Mouse (Mus musculus) intestine, embryonic 14.5 days (tissue): ENCODE results near the gene Prss33. TPM values are rescaled to one million over a fixed set of nuclear protein-coding genes. Genes with fewer than 3 reads are reported as not detected.

ENCODE experiments used
- ATAC-seq: fragments of 200-750 bp; cut with Nextera tagmentation; replicated peaks from 2 replicates; pipeline ENCODE4 v1.8.0; 2017; ENCODE audit warnings: low read depth, moderate number of reproducible peaks, moderate TSS enrichment, moderate library complexity; ENCODE audit not compliant: low FRiP score, low TSS enrichment
- DNase-seq: peaks from one replicate; pipeline ENCODE4 v3.0.0-alpha.2; 2018; ENCODE audit warnings: low spot score
- H3K27ac ChIP-seq: fragments of 300-500 bp; sonication (generic); 2 replicates; pipeline ENCODE4 v1.5.1; 2014; ENCODE audit warnings: low read depth, mild to moderate bottlenecking, control low read depth
- H3K27me3 ChIP-seq: fragments of 300-500 bp; sonication (generic); replicated peaks from 2 replicates; pipeline ENCODE4 v1.6.1; 2014; ENCODE audit warnings: low read length, control low read depth; ENCODE audit not compliant: control insufficient read depth, insufficient read depth
- H3K36me3 ChIP-seq: fragments of 300-500 bp; sonication (generic); 2 replicates; pipeline ENCODE4 v1.6.1; 2014; ENCODE audit warnings: low read length, control low read depth; ENCODE audit not compliant: control insufficient read depth, insufficient read depth
- H3K4me1 ChIP-seq: fragments of 300-500 bp; sonication (generic); replicated peaks from 2 replicates; pipeline ENCODE4 v1.6.1; 2014; ENCODE audit warnings: low read length, control low read depth, mixed read lengths; ENCODE audit not compliant: control insufficient read depth, insufficient read depth
- H3K4me2 ChIP-seq: fragments of 300-500 bp; sonication (generic); 2 replicates; pipeline ENCODE4 v1.6.1; 2014; ENCODE audit warnings: low read length
- H3K4me3 ChIP-seq: fragments of 300-500 bp; sonication (generic); 2 replicates; pipeline ENCODE4 v1.5.1; 2014; ENCODE audit warnings: low read depth, low read length, control low read depth, mixed read lengths
- H3K9ac ChIP-seq: fragments of 300-500 bp; sonication (generic); 2 replicates; pipeline ENCODE4 v1.6.1; 2014; ENCODE audit warnings: mild to moderate bottlenecking, low read length
- H3K9me3 ChIP-seq: fragments of 300-500 bp; sonication (generic); 2 replicates; pipeline ENCODE4 v1.6.1; 2016; ENCODE audit warnings: low read length, control low read depth; ENCODE audit not compliant: control insufficient read depth
- WGBS: fragments of 180-500 bp; shearing (Covaris S2); extraction: QIAGEN DNeasy Blood & Tissue Kit; methylation state at CpG from one replicate; pipeline ENCODE4 v1.1.7; 2014; 5-methylcytosine and 5-hydroxymethylcytosine counted together
- polyA plus RNA-seq: library from polyadenylated mRNA; unstranded; fragments of >200 nt; fragmentation: Nextera tagmentation; extraction: Ambion mirVana; gene quantifications from 2 replicates; pipeline ENCODE4 v1.2.1, GENCODE M21; 2014

The Prss33 gene
- polyA plus RNA-seq, 1 experiment from 2014 or later = 0.26 TPM

- Histone ChIP-seq H3K4me2 (no peak overlapping the region), H3K27me3 (no peaks in the 10 kb centered on the region), H3K4me3 (no peak overlapping the region), H3K27ac (no peak overlapping the region), H3K9me3 (no peaks in the 10 kb centered on the region), H3K36me3 (no peaks in the 10 kb centered on the region), H3K4me1 (no peaks in the 10 kb centered on the region), H3K9ac (no peak overlapping the region)
- WGBS = 26% methylated on average over 4 of the region's 4 CpGs
- ATAC-seq = no peak
- DNase-seq = peak; percentile 76
Measured at GRCm38 (mm10) chr17:23841145-23841544, 5.3 kb upstream of the Prss33 start.

GRCm38 (mm10) chr17:23831201-23831600 lies 4.7 kb downstream of the Prss33 start:
- H3K9me3 ChIP-seq = 0 out of 2 replicates have a peak, but pooled peaks cover 2% of the 10 kb centered on the region
- H3K27me3 ChIP-seq = 0 out of 2 replicates have a peak, but pooled peaks cover 11% of the 10 kb centered on the region
- peaks cover 17% of the 10 kb centered on the region for H3K4me1 ChIP-seq
- no peak overlapping the region for H3K4me3 ChIP-seq
- H3K27ac ChIP-seq = no peak overlapping the region
- peaks cover 12% of the 10 kb centered on the region for H3K36me3 ChIP-seq
- 97% methylated on average over 1 of the region's 1 CpGs for WGBS
- H3K4me2 ChIP-seq = no peak overlapping the region
- no peak overlapping the region for H3K9ac ChIP-seq
- no peak for DNase-seq
- ATAC-seq = no peak

- H3K9me3 ChIP-seq = 0 out of 2 replicates have a peak, but pooled peaks cover 2% of the 10 kb centered on the region
- 0 out of 2 replicates have a peak, but pooled peaks cover 11% of the 10 kb centered on the region for H3K27me3 ChIP-seq
- H3K27ac ChIP-seq = peak within 1 kb of the TSS; percentile 87
- WGBS = under 1% methylated on average over 28 of the region's 42 CpGs
- peaks cover 32% of the 10 kb centered on the region for H3K36me3 ChIP-seq
- H3K4me3 ChIP-seq = peak within 1 kb of the TSS; percentile 92
- H3K4me2 ChIP-seq = peak within 1 kb of the TSS; percentile 88
- peak within 1 kb of the TSS; percentile 86 for H3K9ac ChIP-seq
- peak; percentile 92 for DNase-seq
- ATAC-seq = peak; percentile 95
- H3K4me1 ChIP-seq = peaks cover 17% of the 10 kb centered on the region
Measured at GRCm38 (mm10) chr17:23829064-23829619, 6.7 kb downstream of the Prss33 start, which contains the start of gene Elob. Elob (minus strand) TSS chr17:23829136.

- H3K4me3 ChIP-seq = peak overlapping the region; percentile 92
- 0 out of 2 replicates have a peak, but pooled peaks cover 11% of the 10 kb centered on the region for H3K27me3 ChIP-seq
- peak overlapping the region; percentile 87 for H3K27ac ChIP-seq
- DNase-seq = no peak
- WGBS = under 1% methylated on average over 46 of the region's 47 CpGs
- H3K9me3 ChIP-seq = 0 out of 2 replicates have a peak, but pooled peaks cover 2% of the 10 kb centered on the region
- peak overlapping the region; percentile 88 for H3K4me2 ChIP-seq
- H3K4me1 ChIP-seq = peaks cover 17% of the 10 kb centered on the region
- peaks cover 39% of the 10 kb centered on the region for H3K36me3 ChIP-seq
- ATAC-seq = peak; percentile 70
- peak overlapping the region; percentile 86 for H3K9ac ChIP-seq
Measured at GRCm38 (mm10) chr17:23828271-23829001, 7.4 kb downstream of the Prss33 start.

- no peak overlapping the region for H3K4me2 ChIP-seq
- H3K4me1 ChIP-seq = peaks cover 17% of the 10 kb centered on the region
- 83% methylated on average over 4 of the region's 4 CpGs for WGBS
- no peak overlapping the region for H3K27ac ChIP-seq
- H3K9ac ChIP-seq = no peak overlapping the region
- no peak for DNase-seq
- ATAC-seq = no peak
- no peak overlapping the region for H3K4me3 ChIP-seq
- no peaks in the 10 kb centered on the region for H3K27me3 ChIP-seq
- 0 out of 2 replicates have a peak, but pooled peaks cover 2% of the 10 kb centered on the region for H3K9me3 ChIP-seq
- H3K36me3 ChIP-seq = peaks cover 68% of the 10 kb centered on the region
Measured at GRCm38 (mm10) chr17:23825591-23825990, 10.3 kb downstream of the Prss33 start.

GRCm38 (mm10) chr17:23823614-23824013 lies 12.2 kb downstream of the Prss33 start:
- H3K27me3 ChIP-seq = no peaks in the 10 kb centered on the region
- 92% methylated on average over 12 of the region's 12 CpGs for WGBS
- H3K9ac ChIP-seq = no peak overlapping the region
- H3K9me3 ChIP-seq = peaks cover 12% of the 10 kb centered on the region
- H3K4me1 ChIP-seq = peaks cover 13% of the 10 kb centered on the region
- peaks cover 88% of the 10 kb centered on the region for H3K36me3 ChIP-seq
- DNase-seq (no peak), ATAC-seq (peak; percentile 32; the same call in 1 of the 2 replicates)
- H3K4me3 ChIP-seq = no peak overlapping the region
- H3K27ac ChIP-seq = no peak overlapping the region
- no peak overlapping the region for H3K4me2 ChIP-seq

GRCm38 (mm10) chr17:23823018-23823417 lies 12.8 kb downstream of the Prss33 start:
- peaks cover 93% of the 10 kb centered on the region for H3K36me3 ChIP-seq
- H3K4me2 ChIP-seq = no peak overlapping the region
- ATAC-seq = no peak
- 82% methylated on average over 16 of the region's 16 CpGs for WGBS
- no peak for DNase-seq
- no peak overlapping the region for H3K4me3 ChIP-seq
- no peak overlapping the region for H3K27ac ChIP-seq
- H3K9me3 ChIP-seq = peaks cover 18% of the 10 kb centered on the region
- H3K9ac ChIP-seq = no peak overlapping the region
- H3K27me3 ChIP-seq = no peaks in the 10 kb centered on the region
- H3K4me1 ChIP-seq = peaks cover 11% of the 10 kb centered on the region

- H3K9ac ChIP-seq = no peak overlapping the region
- peaks cover 21% of the 10 kb centered on the region for H3K9me3 ChIP-seq
- no peak overlapping the region for H3K4me2 ChIP-seq
- ATAC-seq (no peak), DNase-seq (no peak)
- peaks cover 2% of the 10 kb centered on the region; the same call in 1 of the 2 replicates for H3K4me1 ChIP-seq
- H3K4me3 ChIP-seq = no peak overlapping the region
- peaks cover 100% of the 10 kb centered on the region for H3K36me3 ChIP-seq
- WGBS = 78% methylated on average over 6 of the region's 6 CpGs
- H3K27me3 ChIP-seq = no peaks in the 10 kb centered on the region
- H3K27ac ChIP-seq = no peak overlapping the region
Measured at GRCm38 (mm10) chr17:23822094-23822493, 13.8 kb downstream of the Prss33 start.
